Mouse (Mus musculus): ENCODE measurements at regions not wholly inside any gene's neighbourhood (a gene's known extent, or its start where the extent isn't known, plus 50 kb on each side); places are given as distances from the start of the nearest gene placed in this dataset.

DNA sequence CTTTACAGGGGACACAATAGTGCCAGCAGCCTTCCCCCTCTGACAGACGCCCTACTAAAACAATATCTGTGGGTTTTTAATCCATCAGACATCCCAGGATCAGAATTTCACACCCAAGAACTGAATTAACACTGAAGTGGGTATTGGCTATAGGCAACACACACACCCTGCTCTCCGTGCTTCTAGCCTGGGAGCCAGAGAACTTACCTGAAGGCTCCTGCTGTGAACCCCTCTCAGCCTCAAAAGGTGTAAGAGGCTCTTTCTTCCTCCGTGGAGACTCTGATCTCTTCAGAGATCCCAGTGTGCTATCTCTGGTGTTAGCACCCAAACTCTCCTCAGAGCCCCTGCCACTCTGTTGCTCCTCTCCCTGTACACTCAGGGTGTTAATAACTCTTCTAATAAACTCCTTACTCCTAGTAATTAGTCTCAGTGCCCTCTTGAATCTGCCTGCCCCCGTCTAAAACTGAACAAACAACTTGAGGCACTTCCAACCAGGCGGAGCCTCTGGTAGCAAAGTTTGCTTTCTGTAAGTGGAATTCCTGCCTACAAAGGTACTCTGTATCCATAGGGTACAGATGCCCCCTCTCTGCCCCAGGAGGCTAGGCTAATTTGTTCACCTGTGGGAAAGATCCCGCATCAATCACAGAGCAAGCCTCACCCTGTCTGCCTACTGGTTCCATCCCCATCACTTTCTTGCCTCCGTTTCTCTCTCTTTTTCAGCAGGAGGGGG is 452.9 kb upstream of the Fam19a5 start:
- in situ Hi-C loops (cut with MboI, MseI): no loop called here

DNA sequence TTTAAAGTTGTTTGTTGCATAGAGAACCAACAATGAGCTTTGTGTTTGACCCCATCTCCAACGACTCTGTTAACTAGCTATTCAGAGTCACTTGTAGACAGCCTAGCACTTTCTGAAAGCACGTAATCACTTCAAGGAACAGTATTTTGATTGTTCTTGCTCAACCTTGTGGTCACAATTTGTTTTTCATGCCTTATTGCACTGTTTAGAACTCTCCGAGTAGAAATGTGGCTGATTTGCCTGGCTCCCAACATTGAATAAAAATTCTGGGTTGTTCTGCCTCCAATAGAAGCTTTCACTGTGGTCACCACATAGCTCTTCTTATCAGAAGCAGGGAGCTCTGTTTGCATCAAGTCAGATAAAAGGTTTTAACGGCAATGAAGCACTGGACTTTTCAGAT is 446.9 kb upstream of the Fam19a5 start:
- in situ Hi-C loops (cut with MboI, MseI): no loop called here

DNA sequence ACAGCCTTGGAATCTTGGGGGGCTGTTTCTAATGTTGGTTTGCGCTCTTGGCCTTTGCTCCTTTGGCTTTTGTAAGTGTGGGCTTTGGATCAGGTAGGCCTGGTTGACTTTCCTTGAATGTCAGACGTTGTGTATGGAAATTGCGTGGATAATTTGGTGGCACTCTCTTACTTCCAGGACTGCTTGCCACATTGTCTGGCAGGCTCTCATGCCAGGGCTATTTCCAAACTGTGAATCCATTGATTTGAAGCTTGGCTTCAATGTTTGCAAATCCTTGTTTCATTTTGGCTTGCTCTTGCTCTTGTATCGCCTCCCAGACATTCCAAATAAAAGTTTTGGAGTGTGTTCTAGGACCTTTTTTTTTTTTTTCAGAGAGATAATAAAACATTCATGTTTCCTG is 443.0 kb upstream of the Fam19a5 start:
- in situ Hi-C loops (cut with MboI, MseI): no loop called here

- in situ Hi-C loops (cut with MboI, MseI): no loop called here
Observed at GRCm38 (mm10) chr15:87102211-87102610, 441.9 kb upstream of the Fam19a5 start.

- in situ Hi-C loops (cut with MboI, MseI): no loop called here
Observed at GRCm38 (mm10) chr15:87105951-87106350, 438.1 kb upstream of the Fam19a5 start.

GRCm38 (mm10) chr15:87107701-87108100 is 436.4 kb upstream of the Fam19a5 start:
- in situ Hi-C loops (cut with MboI, MseI): no loop called here

GRCm38 (mm10) chr15:87108411-87108810 is 435.7 kb upstream of the Fam19a5 start:
- in situ Hi-C loops (cut with MboI, MseI): no loop called here

DNA sequence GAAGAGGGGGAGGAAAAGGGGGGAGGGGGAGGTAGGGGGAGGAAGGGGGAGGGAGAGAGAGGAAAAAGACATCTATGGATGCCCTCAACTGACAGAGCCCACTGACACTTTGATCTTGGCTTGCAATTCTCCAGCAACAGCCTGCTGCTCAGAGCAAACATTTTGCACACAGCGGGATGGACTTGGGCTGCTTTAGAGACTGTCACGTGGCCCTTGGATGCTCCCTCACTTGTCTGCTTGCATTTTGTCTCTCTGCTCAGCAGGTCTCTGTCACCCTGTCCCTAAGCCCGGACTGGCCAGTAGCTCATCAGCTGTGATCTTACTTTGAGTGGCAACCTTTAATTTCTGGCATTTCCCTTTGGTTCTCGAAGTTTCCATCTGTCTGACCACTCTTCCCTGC is 421.4 kb upstream of the Fam19a5 start:
- in situ Hi-C loops (cut with MboI, MseI): no loop called here

DNA sequence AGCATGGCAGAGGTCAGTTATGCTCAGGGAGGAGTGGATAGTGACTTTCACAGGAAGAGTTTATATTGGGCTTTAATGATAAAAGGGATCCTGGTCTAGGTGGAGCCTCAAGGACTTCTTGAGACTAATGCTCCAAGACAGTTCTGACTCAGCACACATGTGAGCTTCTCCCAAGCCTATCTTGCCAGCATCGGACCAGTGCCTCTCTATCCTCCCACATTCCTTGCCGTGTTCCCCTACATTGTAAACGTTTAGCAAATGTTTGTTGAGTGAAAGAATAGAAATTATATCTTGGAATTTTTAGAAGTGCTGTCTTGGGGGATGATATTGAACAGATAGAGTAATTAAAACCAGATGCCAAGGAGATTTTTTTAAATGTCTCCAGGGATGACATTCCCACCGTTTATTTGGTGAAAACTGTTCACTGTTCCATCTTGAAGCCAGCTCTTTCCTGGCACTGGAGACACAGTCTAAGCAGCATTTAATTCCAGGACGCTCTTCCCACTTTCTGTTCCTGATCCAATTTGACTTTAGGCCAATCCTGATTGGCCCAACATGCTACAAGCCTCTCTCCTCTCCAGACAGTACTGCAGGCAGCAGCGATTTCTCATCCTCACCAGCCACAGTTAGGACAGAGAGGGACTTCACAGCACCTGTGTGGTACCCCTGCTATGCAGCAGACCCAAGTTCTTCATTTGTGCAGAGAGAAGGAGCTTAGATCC is 418.5 kb upstream of the Fam19a5 start:
- in situ Hi-C loops (cut with MboI, MseI): no loop called here

GRCm38 (mm10) chr15:87138870-87139269 is 405.2 kb upstream of the Fam19a5 start:
- in situ Hi-C loops (cut with MboI, MseI): no loop called here

- in situ Hi-C loops (cut with MboI, MseI): no loop called here
Observed at GRCm38 (mm10) chr15:87169136-87169535, 375.0 kb upstream of the Fam19a5 start.

DNA sequence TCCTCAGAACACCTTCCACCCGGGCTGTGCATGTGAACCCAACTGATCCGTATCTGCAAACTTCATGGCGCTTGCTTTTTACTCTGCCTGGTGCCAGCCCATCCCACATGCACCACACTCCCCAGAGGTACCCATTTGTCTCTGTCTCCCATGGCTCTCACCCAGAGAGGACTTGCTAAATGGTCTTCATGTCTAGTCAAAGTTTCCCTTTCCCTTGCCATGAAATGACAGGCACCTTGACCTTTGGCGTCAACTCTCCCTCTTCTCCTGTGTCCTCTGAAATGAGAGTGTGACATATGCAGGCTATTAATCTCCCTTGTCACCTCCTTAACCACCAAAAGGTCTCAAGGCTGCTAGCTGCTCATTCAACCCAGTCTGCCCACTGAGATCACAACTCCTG is 373.2 kb upstream of the Fam19a5 start:
- in situ Hi-C loops (cut with MboI, MseI): no loop called here

GRCm38 (mm10) chr15:87173096-87173495 is 371.0 kb upstream of the Fam19a5 start:
- in situ Hi-C loops (cut with MboI, MseI): no loop called here

DNA sequence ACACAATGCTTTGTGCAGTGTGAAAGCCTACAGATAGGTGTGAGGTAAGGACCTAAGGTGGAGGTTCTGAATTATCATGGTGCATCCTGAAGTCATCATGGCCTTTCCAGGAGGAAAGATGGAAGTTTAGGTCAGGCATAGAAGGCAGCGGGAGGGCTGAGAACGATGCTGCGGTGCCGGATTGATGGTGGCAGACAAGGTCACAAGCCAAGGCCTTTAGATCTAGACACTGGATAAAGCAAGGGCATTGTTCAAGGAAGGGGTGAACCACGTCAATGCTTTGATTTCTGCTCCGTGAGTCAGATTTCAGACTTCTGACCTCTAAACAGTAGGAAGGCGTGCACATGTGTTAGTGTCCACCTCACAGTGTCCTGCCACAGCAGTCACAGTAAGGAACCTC is 365.5 kb upstream of the Fam19a5 start:
- in situ Hi-C loops (cut with MboI, MseI): loop anchor here (5.0 kb wide), 1 partner anchor 94 kb away; no protein-coding TSS in a partner anchor

DNA sequence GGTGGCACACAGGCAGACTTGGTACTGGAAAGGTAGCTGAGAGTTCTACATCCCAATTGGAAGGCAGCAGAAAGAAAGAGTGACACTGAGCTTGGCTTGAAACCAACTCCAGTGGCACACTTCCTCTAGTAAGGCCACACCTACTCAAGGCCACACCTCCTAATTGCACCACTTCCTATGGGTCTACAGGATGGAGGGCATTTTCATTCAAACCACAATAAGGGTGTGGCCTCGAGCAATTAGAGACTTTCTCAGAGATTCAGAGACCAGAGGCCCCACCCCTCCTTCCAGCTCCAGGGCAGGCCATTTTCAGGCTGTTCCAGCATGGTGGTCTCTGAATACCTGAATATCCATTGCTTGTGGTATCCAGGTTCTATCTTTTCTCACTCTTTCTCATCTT is 363.3 kb upstream of the Fam19a5 start:
- in situ Hi-C loops (cut with MboI, MseI): no loop called here

GRCm38 (mm10) chr15:87184248-87184647 is 359.9 kb upstream of the Fam19a5 start:
- in situ Hi-C loops (cut with MboI, MseI): no loop called here

DNA sequence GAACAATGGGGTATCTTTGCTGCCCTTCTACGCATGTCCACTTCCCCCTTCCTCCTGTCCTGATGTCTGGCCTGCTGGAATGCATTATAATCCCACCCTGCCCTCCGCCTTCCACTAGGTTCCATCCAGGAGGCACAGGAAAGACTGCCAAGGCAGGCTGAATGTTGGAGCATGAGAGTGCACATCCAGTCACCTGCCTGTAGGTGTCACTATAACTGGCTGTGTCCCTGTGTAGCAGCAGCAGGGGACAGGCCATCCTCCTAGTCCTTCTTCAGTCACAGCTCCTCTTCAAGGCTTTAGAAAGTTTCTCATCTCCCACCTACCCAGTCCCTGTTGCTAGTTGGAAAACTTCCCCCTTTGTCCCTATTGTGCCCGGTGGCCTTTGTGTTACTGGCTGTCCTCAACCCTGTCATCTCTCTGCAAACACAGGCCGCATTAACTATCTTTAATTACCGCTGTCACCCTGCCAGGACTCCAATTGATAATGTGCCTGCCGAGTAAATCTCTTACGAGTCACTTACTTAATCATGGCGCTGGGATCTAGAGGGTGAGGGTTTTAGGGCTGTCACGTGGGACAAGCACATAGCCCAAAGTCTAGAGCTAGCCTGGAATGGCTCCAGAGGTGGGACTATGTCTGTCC is 355.2 kb upstream of the Fam19a5 start:
- in situ Hi-C loops (cut with MboI, MseI): no loop called here

DNA sequence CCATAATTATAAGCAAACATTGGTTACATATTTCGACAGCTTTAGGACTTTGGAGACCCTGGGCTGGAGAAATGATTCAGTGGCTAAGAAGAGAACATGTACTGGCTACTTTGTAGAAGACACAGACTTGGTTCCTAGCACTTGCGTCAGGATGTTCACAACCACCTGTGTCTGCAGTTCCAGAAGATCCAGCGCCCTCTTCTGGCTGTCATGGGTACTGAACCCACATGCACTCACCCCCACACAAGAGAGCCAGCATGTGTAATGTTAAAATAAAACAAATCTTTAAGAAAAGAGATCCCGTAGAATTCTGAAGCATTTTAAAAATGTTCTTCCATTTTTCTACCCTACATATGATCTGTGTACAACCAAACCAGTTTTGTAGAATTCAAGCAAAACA is 352.2 kb upstream of the Fam19a5 start:
- in situ Hi-C loops (cut with MboI, MseI): no loop called here

DNA sequence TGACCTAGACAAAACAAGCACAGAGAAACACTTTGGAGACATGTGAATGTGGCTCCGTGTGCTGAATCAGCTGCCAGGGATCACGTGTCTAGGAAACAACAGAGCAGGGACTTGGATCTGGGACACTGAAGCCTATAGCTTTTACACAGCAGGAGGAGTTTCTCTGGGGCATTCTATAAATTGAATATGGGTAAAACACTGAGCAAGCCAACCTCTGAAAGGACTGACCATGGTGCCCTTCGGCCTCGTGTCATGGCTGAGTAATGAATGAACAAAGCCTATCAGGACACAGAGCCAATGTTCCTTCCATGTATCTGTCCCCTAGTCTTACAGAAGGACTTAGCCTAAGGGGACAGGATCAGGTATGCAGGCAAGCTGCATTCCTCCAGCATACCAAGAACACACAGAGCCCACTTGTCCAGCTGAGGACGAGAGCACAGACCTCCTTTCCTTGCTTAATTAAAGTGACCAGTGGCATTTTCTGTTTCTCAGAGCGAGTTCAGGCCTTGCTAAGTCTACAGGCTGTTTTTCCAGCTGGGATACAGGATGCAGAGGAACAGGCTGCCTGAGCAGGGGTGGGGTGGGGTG is 347.7 kb upstream of the Fam19a5 start:
- in situ Hi-C loops (cut with MboI, MseI): no loop called here

DNA sequence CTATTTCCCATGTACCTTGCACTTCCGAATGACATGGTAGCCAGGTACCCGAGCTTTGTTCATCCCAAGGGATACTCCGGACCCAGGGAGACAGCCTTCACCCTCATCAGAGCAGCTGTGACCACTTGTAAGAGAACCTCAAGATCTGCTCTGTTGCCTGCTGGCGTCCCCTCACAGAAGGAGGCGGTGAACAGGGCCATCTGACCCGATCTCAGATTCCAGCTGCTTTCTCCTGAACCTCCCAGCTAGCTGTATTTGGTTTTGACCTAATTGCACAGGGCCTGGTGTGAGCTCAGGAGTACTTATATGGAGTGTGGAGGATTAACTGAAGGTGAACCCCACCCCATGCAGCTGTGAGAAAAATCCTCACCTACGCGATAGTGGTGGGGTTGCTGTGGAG is 344.5 kb upstream of the Fam19a5 start:
- in situ Hi-C loops (cut with MboI, MseI): no loop called here

DNA sequence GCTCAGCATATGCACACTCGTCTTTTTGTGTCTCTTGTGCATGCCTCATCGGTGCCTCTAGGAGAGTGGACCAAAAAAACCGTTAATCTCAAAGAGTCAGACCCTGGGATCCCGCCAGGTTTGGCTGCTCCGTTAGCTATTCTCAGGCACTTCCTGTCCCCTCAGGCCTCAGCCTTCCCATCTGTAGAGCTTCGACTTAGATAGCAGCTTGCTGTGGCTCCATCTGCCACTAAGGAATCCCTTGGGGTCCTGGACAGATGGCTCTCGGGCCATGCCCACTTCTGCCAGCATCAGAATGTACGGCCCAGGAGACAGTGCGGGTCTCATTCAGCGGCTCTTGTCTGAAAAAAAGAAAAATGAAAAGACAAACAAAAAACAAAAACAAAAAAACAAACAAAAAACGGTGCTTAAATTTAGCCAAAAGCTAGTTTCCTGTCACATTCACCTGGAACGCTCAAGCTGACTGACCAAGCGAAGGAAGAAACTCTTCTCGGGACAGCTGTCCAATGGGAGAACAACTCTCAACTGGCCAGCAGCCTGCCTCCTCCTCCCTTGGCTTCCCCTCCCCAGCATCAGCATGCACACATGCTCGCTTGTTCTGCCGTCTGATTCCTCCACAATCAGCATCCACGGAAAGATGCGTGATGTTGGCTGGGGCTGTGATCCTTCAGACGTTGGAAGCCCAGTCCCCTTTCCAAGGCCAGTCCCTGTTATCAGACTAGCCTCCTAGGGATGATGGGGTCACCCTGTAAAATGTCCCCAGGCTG is 343.6 kb upstream of the Fam19a5 start:
- in situ Hi-C loops (cut with MboI, MseI): no loop called here

GRCm38 (mm10) chr15:87201055-87201454 is 343.0 kb upstream of the Fam19a5 start:
- in situ Hi-C loops (cut with MboI, MseI): no loop called here

Data from regulatory T cell (primary cell).